Mouse (Mus musculus) hindbrain, embryonic 13.5 days (tissue): Measurements from ENCODE around the gene Grifin. TPM values are rescaled to one million over a fixed set of nuclear protein-coding genes. Genes with fewer than 3 reads are reported as not detected.

Experiments
- ATAC-seq: fragments of 200-750 bp; cut with Nextera tagmentation; 2 replicates; pipeline ENCODE4 v1.8.0; 2017; ENCODE audit warnings: moderate TSS enrichment; ENCODE audit not compliant: low FRiP score
- H3K27ac ChIP-seq: fragments of 300-500 bp; sonication (generic); 2 replicates; pipeline ENCODE4 v1.5.1; 2015; ENCODE audit warnings: inconsistent platforms, mild to moderate bottlenecking, moderate library complexity
- H3K27me3 ChIP-seq: fragments of 300-500 bp; sonication (generic); 2 replicates; pipeline ENCODE4 v1.6.1; 2015; ENCODE audit warnings: mild to moderate bottlenecking, inconsistent platforms
- H3K36me3 ChIP-seq: fragments of 300-500 bp; sonication (generic); 2 replicates; pipeline ENCODE4 v1.6.1; 2015; ENCODE audit warnings: mild to moderate bottlenecking, inconsistent platforms
- H3K4me1 ChIP-seq: fragments of 300-500 bp; sonication (generic); replicated peaks from 2 replicates; pipeline ENCODE4 v1.6.1; 2015; ENCODE audit warnings: inconsistent platforms
- H3K4me2 ChIP-seq: fragments of 300-500 bp; sonication (generic); 2 replicates; pipeline ENCODE4 v1.6.1; 2015; ENCODE audit warnings: inconsistent platforms, mild to moderate bottlenecking, moderate library complexity
- H3K4me3 ChIP-seq: fragments of 300-500 bp; sonication (generic); 2 replicates; pipeline ENCODE4 v1.5.1; 2015; ENCODE audit warnings: mild to moderate bottlenecking, inconsistent platforms
- H3K9ac ChIP-seq: fragments of 300-500 bp; sonication (generic); 2 replicates; pipeline ENCODE4 v1.6.1; 2015; ENCODE audit warnings: mild to moderate bottlenecking, inconsistent platforms
- H3K9me3 ChIP-seq: fragments of 300-500 bp; sonication (generic); 2 replicates; pipeline ENCODE4 v1.6.1; 2016; ENCODE audit warnings: inconsistent platforms
- WGBS: fragments of 180-500 bp; shearing (Covaris S2); methylation state at CpG from one replicate; pipeline ENCODE4 v1.1.7; 2015; 5-methylcytosine and 5-hydroxymethylcytosine counted together
- polyA plus RNA-seq: library from polyadenylated mRNA; unstranded; fragments of >200 nt; fragmentation: Nextera tagmentation; extraction: Ambion mirVana; gene quantifications from 2 replicates; pipeline ENCODE4 v1.2.1, GENCODE M21; 2015

Gene Grifin
- polyA plus RNA-seq, 1 experiment from 2014 or later: not detected

GRCm38 (mm10) chr5:140540106-140540505 lies 24.8 kb downstream of the Grifin start:
- H3K4me3 ChIP-seq: no peak overlapping the region
- H3K4me2 ChIP-seq: no peak overlapping the region
- 0 out of 2 replicates have a peak, but pooled peaks cover 3% of the 10 kb centered on the region for H3K27me3 ChIP-seq
- peaks cover 14% of the 10 kb centered on the region for H3K4me1 ChIP-seq
- no peaks in the 10 kb centered on the region for H3K9me3 ChIP-seq
- H3K9ac ChIP-seq: no peak overlapping the region
- peak; percentile 36; the same call in 1 of the 2 replicates for ATAC-seq
- 14% methylated on average over 8 of the region's 8 CpGs for WGBS
- no peaks in the 10 kb centered on the region for H3K36me3 ChIP-seq
- H3K27ac ChIP-seq: no peak overlapping the region

- Histone ChIP-seq H3K27ac (no peak overlapping the region), H3K27me3 (no peaks in the 10 kb centered on the region), H3K4me2 (no peak overlapping the region), H3K4me1 (peaks cover 5% of the 10 kb centered on the region; the same call in 1 of the 2 replicates), H3K36me3 (no peaks in the 10 kb centered on the region), H3K9ac (no peak overlapping the region), H3K9me3 (no peaks in the 10 kb centered on the region), H3K4me3 (no peak overlapping the region)
- 74% methylated on average over 13 of the region's 13 CpGs for WGBS
- no peak for ATAC-seq
These were observed 26.7 kb downstream of the Grifin start for GRCm38 (mm10) chr5:140538111-140538683.

- ATAC-seq: no peak
- Histone ChIP-seq H3K4me3 (no peak overlapping the region), H3K27me3 (no peaks in the 10 kb centered on the region), H3K36me3 (peaks cover 51% of the 10 kb centered on the region), H3K9me3 (no peaks in the 10 kb centered on the region), H3K9ac (no peak overlapping the region), H3K4me2 (no peak overlapping the region), H3K4me1 (0 out of 2 replicates have a peak, but pooled peaks cover 3% of the 10 kb centered on the region), H3K27ac (no peak overlapping the region)
- WGBS: 62% methylated on average over 2 of the region's 2 CpGs
These were observed 38.1 kb downstream of the Grifin start for GRCm38 (mm10) chr5:140526754-140527153.

GRCm38 (mm10) chr5:140521196-140521595 lies 43.7 kb downstream of the Grifin start:
- H3K9me3 ChIP-seq: no peaks in the 10 kb centered on the region
- H3K36me3 ChIP-seq: peaks cover 29% of the 10 kb centered on the region
- no peak overlapping the region for H3K4me2 ChIP-seq
- H3K4me3 ChIP-seq: no peak overlapping the region
- no peaks in the 10 kb centered on the region for H3K4me1 ChIP-seq
- ATAC-seq: no peak
- 92% methylated on average over 1 of the region's 1 CpGs for WGBS
- H3K9ac ChIP-seq: no peak overlapping the region
- H3K27me3 ChIP-seq: no peaks in the 10 kb centered on the region
- no peak overlapping the region for H3K27ac ChIP-seq

- Histone ChIP-seq H3K27ac (no peak overlapping the region), H3K9ac (no peak overlapping the region), H3K27me3 (no peaks in the 10 kb centered on the region), H3K4me1 (peaks cover 10% of the 10 kb centered on the region), H3K9me3 (no peaks in the 10 kb centered on the region), H3K4me2 (no peak overlapping the region), H3K36me3 (no peaks in the 10 kb centered on the region), H3K4me3 (no peak overlapping the region)
- WGBS: 81% methylated on average over 4 of the region's 4 CpGs
- ATAC-seq: no peak
These were observed 47.0 kb downstream of the Grifin start for GRCm38 (mm10) chr5:140517921-140518230.

- peaks cover 10% of the 10 kb centered on the region for H3K4me1 ChIP-seq
- no peaks in the 10 kb centered on the region for H3K36me3 ChIP-seq
- H3K27me3 ChIP-seq: no peaks in the 10 kb centered on the region
- H3K4me3 ChIP-seq: no peak overlapping the region
- no peak for ATAC-seq
- H3K4me2 ChIP-seq: no peak overlapping the region
- no peak overlapping the region for H3K9ac ChIP-seq
- no peak overlapping the region for H3K27ac ChIP-seq
- no peaks in the 10 kb centered on the region for H3K9me3 ChIP-seq
- 91% methylated on average over 21 of the region's 21 CpGs for whole genome bisulfite sequencing
These were observed 47.5 kb downstream of the Grifin start for GRCm38 (mm10) chr5:140517159-140517920.

GRCm38 (mm10) chr5:140514799-140515486 lies 49.9 kb downstream of the Grifin start:
- Histone ChIP-seq H3K27ac (no peak overlapping the region), H3K4me2 (no peak overlapping the region), H3K4me1 (peaks cover 19% of the 10 kb centered on the region), H3K9ac (no peak overlapping the region), H3K36me3 (no peaks in the 10 kb centered on the region), H3K9me3 (no peaks in the 10 kb centered on the region), H3K27me3 (no peaks in the 10 kb centered on the region), H3K4me3 (no peak overlapping the region)
- ATAC-seq: no peak
- WGBS: 62% methylated on average over 7 of the region's 7 CpGs

- peaks cover 28% of the 10 kb centered on the region for H3K4me1 ChIP-seq
- H3K4me3 ChIP-seq: no peak overlapping the region
- no peaks in the 10 kb centered on the region for H3K9me3 ChIP-seq
- H3K27ac ChIP-seq: no peak overlapping the region
- WGBS: 82% methylated on average over 8 of the region's 8 CpGs
- no peak overlapping the region for H3K9ac ChIP-seq
- no peak overlapping the region for H3K4me2 ChIP-seq
- no peaks in the 10 kb centered on the region for H3K36me3 ChIP-seq
- H3K27me3 ChIP-seq: no peaks in the 10 kb centered on the region
- no peak for ATAC-seq
These were observed 51.0 kb downstream of the Grifin start for GRCm38 (mm10) chr5:140513921-140514320.

Other genes starting within 250 kb of the Grifin start
- gene Mad1l1, start 243.5 kb downstream of the Grifin start, polyA plus RNA-seq: 33.2 and 34.1 TPM in 2 replicates
- 26.8 and 28.6 TPM in 2 replicates for gene Nudt1, start 243.4 kb downstream of the Grifin start, polyA plus RNA-seq
- gene Mrm2, start 233.2 kb downstream of the Grifin start, polyA plus RNA-seq: 20.2 and 21.5 TPM in 2 replicates
- 25.7 and 26.3 TPM in 2 replicates for gene Snx8, start 175.8 kb downstream of the Grifin start, polyA plus RNA-seq
- 79.3 and 81.7 TPM in 2 replicates for gene Eif3b, start 145.7 kb downstream of the Grifin start, polyA plus RNA-seq
- gene Gm4869, start 119.4 kb downstream of the Grifin start, polyA plus RNA-seq: not detected in 2 replicates
- gene Chst12, start 59.5 kb downstream of the Grifin start, polyA plus RNA-seq: 19.3 and 19.5 TPM in 2 replicates
- 22.9 and 27.1 TPM in 2 replicates for gene Lfng, start 42.2 kb upstream of the Grifin start, polyA plus RNA-seq
- 65.3 and 67.4 TPM in 2 replicates for gene Ttyh3, start 84.0 kb upstream of the Grifin start, polyA plus RNA-seq
- 26.0 and 26.3 TPM in 2 replicates for gene Iqce, start 137.3 kb upstream of the Grifin start, polyA plus RNA-seq
- gene Brat1, start 139.9 kb upstream of the Grifin start, polyA plus RNA-seq: 22.9 and 23.7 TPM in 2 replicates
- gene Amz1, start 159.1 kb upstream of the Grifin start, polyA plus RNA-seq: 2.2 and 2.7 TPM in 2 replicates